Mouse (Mus musculus) MEL (cell line): Measurements from ENCODE around the gene Vipr1. TPM values are rescaled to one million over a fixed set of nuclear protein-coding genes. Genes with fewer than 3 reads are reported as not detected.

Experiments used
- DNase-seq: peaks from one replicate; pipeline ENCODE4 v3.0.0; 2011; ENCODE audit warnings: low read depth, low spot score
- H3K27ac ChIP-seq: 2 replicates; pipeline ENCODE4 v1.5.1; 2012; ENCODE audit warnings: low read depth, mild to moderate bottlenecking, control low read depth, low read length, moderate library complexity; ENCODE audit not compliant: control insufficient read depth
- H3K27me3 ChIP-seq, 2 experiments: fragments of 150-350 bp in 1 of 2; sonication (generic) in 1 of 2; 2 replicates each; pipeline ENCODE4 v1.6.1; 2012; ENCODE audit warnings: low read length in 2 of 2, mild to moderate bottlenecking in 2 of 2, improper control_type of control experiment in 1 of 2, moderate library complexity in 1 of 2; ENCODE audit not compliant: insufficient read depth in 2 of 2, control insufficient read depth in 1 of 2
- H3K36me3 ChIP-seq, 2 experiments: 2 replicates each; pipeline ENCODE4 v1.6.1; 2012 to 2014; ENCODE audit warnings: low read length in 2 of 2, improper control_type of control experiment in 1 of 2, inconsistent platforms in 1 of 2, mild to moderate bottlenecking in 1 of 2; ENCODE audit not compliant: insufficient read depth in 2 of 2, control insufficient read depth in 1 of 2
- H3K4me1 ChIP-seq, 2 experiments: fragments of 150-350 bp in 1 of 2; sonication (generic) in 1 of 2; 2 replicates each; pipeline ENCODE4 v1.6.1; 2012; ENCODE audit warnings: low read length in 2 of 2, improper control_type of control experiment in 1 of 2, mild to moderate bottlenecking in 1 of 2; ENCODE audit not compliant: insufficient read depth in 2 of 2, control insufficient read depth in 1 of 2
- H3K4me3 ChIP-seq, 2 experiments: fragments of 150-350 bp in 1 of 2; sonication (generic) in 1 of 2; 2 replicates each; pipeline ENCODE4 v1.5.1; 2012; ENCODE audit warnings: low read depth in 2 of 2, low read length in 2 of 2, mild to moderate bottlenecking in 2 of 2, moderate library complexity in 2 of 2, control low read depth in 1 of 2, improper control_type of control experiment in 1 of 2; ENCODE audit not compliant: control insufficient read depth in 1 of 2, insufficient read depth in 1 of 2
- H3K79me2 ChIP-seq: 2 replicates; pipeline ENCODE4 v1.6.1; 2012; ENCODE audit warnings: mild to moderate bottlenecking, low read length, moderate library complexity; ENCODE audit not compliant: control insufficient read depth, poor library complexity, insufficient read depth
- H3K9ac ChIP-seq: 2 replicates; pipeline ENCODE4 v1.6.1; 2012; ENCODE audit warnings: low read depth, mild to moderate bottlenecking, control low read depth, low read length, moderate library complexity; ENCODE audit not compliant: control insufficient read depth, poor library complexity, severe bottlenecking
- H3K9me3 ChIP-seq: fragments of 150-350 bp; sonication (generic); replicated peaks from 2 replicates; pipeline ENCODE4 v1.6.1; 2012; ENCODE audit warnings: mild to moderate bottlenecking, low read length, improper control_type of control experiment, moderate library complexity; ENCODE audit not compliant: insufficient read depth
- BHLHE40 ChIP-seq: IDR thresholded peaks from 2 replicates; pipeline ENCODE4 v1.6.1; 2012; ENCODE audit warnings: low read depth, mild to moderate bottlenecking, inconsistent platforms, low read length, improper control_type of control experiment, borderline replicate concordance
- CHD1 ChIP-seq: IDR thresholded peaks from 2 replicates; pipeline ENCODE4 v1.6.1; 2012; ENCODE audit warnings: low read depth, mild to moderate bottlenecking, inconsistent platforms, low read length, improper control_type of control experiment
- CTCF ChIP-seq, 3 experiments: IDR thresholded peaks in 2 of 3; conservative IDR thresholded peaks in 1 of 3; 2 replicates each; pipeline ENCODE4 v1.5.1; 2011 to 2012; ENCODE audit warnings: low read length in 3 of 3, low read depth in 2 of 3, mild to moderate bottlenecking in 2 of 3, improper control_type of control experiment in 1 of 3, inconsistent platforms in 1 of 3, mixed read lengths in 1 of 3, moderate library complexity in 1 of 3; ENCODE audit not compliant: control insufficient read depth in 1 of 3, insufficient read depth in 1 of 3, poor library complexity in 1 of 3, severe bottlenecking in 1 of 3
- ELF1 ChIP-seq: IDR thresholded peaks from 2 replicates; pipeline ENCODE4 v1.6.1; 2014; ENCODE audit warnings: low read depth, mild to moderate bottlenecking, inconsistent platforms, low read length, improper control_type of control experiment, moderate library complexity
- ETS1 ChIP-seq: IDR thresholded peaks from 2 replicates; pipeline ENCODE4 v1.6.1; 2012; ENCODE audit warnings: low read depth, mild to moderate bottlenecking, inconsistent platforms, low read length, improper control_type of control experiment, moderate library complexity
- GABPA ChIP-seq: IDR thresholded peaks from 2 replicates; pipeline ENCODE4 v1.6.1; 2012; ENCODE audit warnings: low read depth, mild to moderate bottlenecking, inconsistent platforms, low read length, improper control_type of control experiment, moderate library complexity
- HCFC1 ChIP-seq: IDR thresholded peaks from 2 replicates; pipeline ENCODE4 v1.6.1; 2012; ENCODE audit warnings: low read depth, mild to moderate bottlenecking, inconsistent platforms, low read length, improper control_type of control experiment, moderate library complexity
- KAT2A ChIP-seq: conservative IDR thresholded peaks from 2 replicates; pipeline ENCODE4 v1.6.1; 2012; ENCODE audit warnings: low read depth, low read length, improper control_type of control experiment, inconsistent platforms
- MAX ChIP-seq: IDR thresholded peaks from 2 replicates; pipeline ENCODE4 v1.6.1; 2011; ENCODE audit warnings: low read length, improper control_type of control experiment
- MEF2A ChIP-seq: IDR thresholded peaks from 2 replicates; pipeline ENCODE4 v1.6.1; 2014; ENCODE audit warnings: low read depth, mild to moderate bottlenecking, inconsistent platforms, low read length, improper control_type of control experiment; ENCODE audit not compliant: poor library complexity, insufficient replicate concordance, severe bottlenecking; ENCODE audit errors: extremely low read depth
- MXI1 ChIP-seq: IDR thresholded peaks from 2 replicates; pipeline ENCODE4 v1.6.1; 2011; ENCODE audit warnings: mild to moderate bottlenecking, low read depth, low read length, improper control_type of control experiment
- NELFE ChIP-seq: IDR thresholded peaks from 2 replicates; pipeline ENCODE4 v1.6.1; 2011; ENCODE audit warnings: low read depth, low read length, improper control_type of control experiment
- POLR2A ChIP-seq, 2 experiments: IDR thresholded peaks; 2 replicates each; pipeline ENCODE4 v1.6.1; 2011 to 2012; ENCODE audit warnings: low read length in 2 of 2, mild to moderate bottlenecking in 2 of 2, control low read depth in 1 of 2, improper control_type of control experiment in 1 of 2, low read depth in 1 of 2, moderate library complexity in 1 of 2; ENCODE audit not compliant: control insufficient read depth in 1 of 2, insufficient read depth in 1 of 2, poor library complexity in 1 of 2
- POLR2AphosphoS5 ChIP-seq: IDR thresholded peaks from 2 replicates; pipeline ENCODE4 v1.6.1; 2012; ENCODE audit warnings: low read depth, borderline replicate concordance, mild to moderate bottlenecking, inconsistent platforms, low read length, moderate library complexity, mixed read lengths
- RAD21 ChIP-seq: IDR thresholded peaks from 2 replicates; pipeline ENCODE4 v1.6.1; 2011; ENCODE audit warnings: mild to moderate bottlenecking, low read depth, low read length, improper control_type of control experiment
- SMC3 ChIP-seq: IDR thresholded peaks from 2 replicates; pipeline ENCODE4 v1.6.1; 2011; ENCODE audit warnings: low read depth, low read length, improper control_type of control experiment
- TAL1 ChIP-seq: IDR thresholded peaks from 2 replicates; pipeline ENCODE4 v1.6.1; 2012; ENCODE audit warnings: mild to moderate bottlenecking, inconsistent platforms, low read length, moderate library complexity, mixed read lengths
- TBP ChIP-seq: IDR thresholded peaks from 2 replicates; pipeline ENCODE4 v1.8.0; 2011; ENCODE audit warnings: low read depth, low read length, improper control_type of control experiment
- TCF12 ChIP-seq: IDR thresholded peaks from 2 replicates; pipeline ENCODE4 v1.6.1; 2014; ENCODE audit warnings: low read depth, mild to moderate bottlenecking, inconsistent platforms, low read length, improper control_type of control experiment, moderate library complexity
- UBTF ChIP-seq: IDR thresholded peaks from 2 replicates; pipeline ENCODE4 v1.6.1; 2012; ENCODE audit warnings: low read depth, mild to moderate bottlenecking, inconsistent platforms, low read length, improper control_type of control experiment, moderate library complexity, borderline replicate concordance; ENCODE audit not compliant: insufficient read depth
- USF2 ChIP-seq, 2 experiments: IDR thresholded peaks; 2 replicates each; pipeline ENCODE4 v1.6.1; 2011 to 2012; ENCODE audit warnings: improper control_type of control experiment in 2 of 2, low read length in 2 of 2, borderline replicate concordance in 1 of 2, inconsistent platforms in 1 of 2, low read depth in 1 of 2, mild to moderate bottlenecking in 1 of 2; ENCODE audit not compliant: insufficient read depth in 1 of 2
- ZC3H11A ChIP-seq: IDR thresholded peaks from 2 replicates; pipeline ENCODE4 v1.6.1; 2012; ENCODE audit warnings: low read depth, mild to moderate bottlenecking, inconsistent platforms, low read length, improper control_type of control experiment
- ZNF384 ChIP-seq: IDR thresholded peaks from 2 replicates; pipeline ENCODE4 v1.6.1; 2012; ENCODE audit warnings: low read depth, mild to moderate bottlenecking, inconsistent platforms, low read length, improper control_type of control experiment
- polyA plus RNA-seq, 2 experiments: library from polyadenylated mRNA; stranded (reverse) in 1 of 2; unstranded in 1 of 2; fragments of >175 nt in 1 of 2; fragments of >200 nt in 1 of 2; gene quantifications; 2 replicates each; pipeline versions ENCODE4 v1.2.1 to v1.2.4; 2012; ENCODE audit warnings: low replicate concordance in 2 of 2, low read depth in 1 of 2; ENCODE audit not compliant: insufficient read length in 2 of 2, insufficient read depth in 1 of 2, missing spikeins in 1 of 2
- total RNA-seq: library from RNA; depleted of rRNA; stranded (reverse); fragments of 300-350 nt; gene quantifications from 2 replicates; pipeline ENCODE4 v1.2.3, GENCODE M21; 2012

The Vipr1 gene
- total and polyA plus RNA-seq, 3 experiments = not detected

- DNase-seq = peak; percentile 52
Measured at GRCm38 (mm10) chr9:121679549-121679948, 37.0 kb downstream of the Vipr1 start.

GRCm38 (mm10) chr9:121681191-121681590 is 38.7 kb downstream of the Vipr1 start:
- no peaks in the 10 kb centered on the region for H3K27me3 ChIP-seq
- DNase-seq = no peak
- no peaks in the 10 kb centered on the region for H3K79me2 ChIP-seq

More at GRCm38 (mm10) chr9:121679549-121679948, 37.0 kb downstream of the Vipr1 start:
- Histone ChIP-seq H3K79me2 (no peaks in the 10 kb centered on the region), H3K4me1 (peaks cover 0 to 7% of the 10 kb centered on the region in 2 experiments; a peak in 2 of 4 replicates), H3K4me3 (no peak overlapping the region), H3K9ac (no peak overlapping the region), H3K27ac (no peak overlapping the region), H3K9me3 (no peaks in the 10 kb centered on the region), H3K27me3 (no peaks in the 10 kb centered on the region), H3K36me3 (0 out of 4 replicates have a peak, but pooled peaks cover 0 to 2% of the 10 kb centered on the region in 2 experiments)
- peak; percentile 35 for TF ChIP-seq RAD21
- no peak for TF ChIP-seq USF2 (IDR thresholded peaks at IDR 0.05; ENCODE audit: borderline replicate concordance in 1 of 2, insufficient read depth in 1 of 2, low read depth in 1 of 2, low read length in 2 of 2)
- TF ChIP-seq MEF2A = no peak
- TF ChIP-seq SMC3 = peak; percentile 78
- no peak for TF ChIP-seq TCF12
- peak; percentile 73 to 76 (median 76) for TF ChIP-seq CTCF (IDR thresholded peaks at IDR 0.05 in 2 of 3, conservative IDR thresholded peaks at IDR 0.05 in 1 of 3; ENCODE audit: control insufficient read depth in 1 of 3, insufficient read depth in 1 of 3, low read depth in 2 of 3, low read length in 3 of 3, poor library complexity in 1 of 3, severe bottlenecking in 1 of 3)

GRCm38 (mm10) chr9:121682037-121682680 is 39.6 kb downstream of the Vipr1 start:
- DNase-seq = no peak
- H3K36me3 ChIP-seq = no peaks in the 10 kb centered on the region
- no peaks in the 10 kb centered on the region for H3K4me1 ChIP-seq
- TF ChIP-seq GABPA (no peak), TBP (no peak), KAT2A (no peak), CHD1 (no peak), BHLHE40 (no peak), USF2 (IDR thresholded peaks at IDR 0.05; ENCODE audit: borderline replicate concordance in 1 of 2, insufficient read depth in 1 of 2, low read depth in 1 of 2, low read length in 2 of 2) (no peak), POLR2AphosphoS5 (no peak), POLR2A (IDR thresholded peaks at IDR 0.05; ENCODE audit: control insufficient read depth in 1 of 2, insufficient read depth in 1 of 2, low read depth in 1 of 2, low read length in 2 of 2, poor library complexity in 1 of 2) (no peak), ELF1 (no peak), ETS1 (no peak), NELFE (no peak)
- TF ChIP-seq, all 39 proteins: peak for 0
- Histone ChIP-seq H3K4me3 (no peak overlapping the region), H3K27ac (no peak overlapping the region), H3K9ac (no peak overlapping the region), H3K27me3 (no peaks in the 10 kb centered on the region), H3K9me3 (no peaks in the 10 kb centered on the region), H3K79me2 (no peaks in the 10 kb centered on the region)

More at GRCm38 (mm10) chr9:121681191-121681590, 38.7 kb downstream of the Vipr1 start:
- no peak overlapping the region for H3K27ac ChIP-seq
- H3K9ac ChIP-seq = no peak overlapping the region
- no peak for TF ChIP-seq GABPA
- TF ChIP-seq POLR2AphosphoS5 = no peak
- no peak for TF ChIP-seq SMC3
- no peak for TF ChIP-seq MAX
- no peak for TF ChIP-seq ZNF384
- no peak for TF ChIP-seq HCFC1
- no peak for TF ChIP-seq UBTF
- no peak for TF ChIP-seq MXI1
- no peak for TF ChIP-seq ZC3H11A
- TF ChIP-seq NELFE = no peak
- no peak for TF ChIP-seq CTCF (IDR thresholded peaks at IDR 0.05 in 2 of 3, conservative IDR thresholded peaks at IDR 0.05 in 1 of 3; ENCODE audit: control insufficient read depth in 1 of 3, insufficient read depth in 1 of 3, low read depth in 2 of 3, low read length in 3 of 3, poor library complexity in 1 of 3, severe bottlenecking in 1 of 3)
- TF ChIP-seq TAL1 = no peak
- 0 out of 4 replicates have a peak, but pooled peaks cover 0 to 3% of the 10 kb centered on the region in 2 experiments for H3K4me1 ChIP-seq
- no peaks in the 10 kb centered on the region for H3K36me3 ChIP-seq
- H3K9me3 ChIP-seq = no peaks in the 10 kb centered on the region
- no peak overlapping the region for H3K4me3 ChIP-seq
